Mouse (Mus musculus) G1E (cell line): ENCODE results near the gene Cep41.

ENCODE experiments used
- CTCF ChIP-seq: IDR thresholded peaks from 2 replicates; pipeline ENCODE4 v1.5.1; 2012; ENCODE audit warnings: low read depth, low read length, inconsistent platforms, mixed read lengths
- GATA1 ChIP-seq: IDR thresholded peaks from 2 replicates; pipeline ENCODE4 v1.6.1; 2012; ENCODE audit warnings: borderline replicate concordance, low read length, inconsistent platforms, mixed read lengths
- GATA2 ChIP-seq: IDR thresholded peaks from 2 replicates; pipeline ENCODE4 v1.6.1; 2012; ENCODE audit warnings: low read depth, low read length, inconsistent platforms, borderline replicate concordance
- POLR2AphosphoS5 ChIP-seq: IDR thresholded peaks from 2 replicates; pipeline ENCODE4 v1.6.1; 2012; ENCODE audit warnings: low read depth, low read length, inconsistent platforms; ENCODE audit not compliant: insufficient replicate concordance
- TAL1 ChIP-seq: conservative IDR thresholded peaks from 2 replicates; pipeline ENCODE4 v1.6.1; 2012; ENCODE audit warnings: low read depth, low read length, inconsistent platforms, mixed read lengths

DNA sequence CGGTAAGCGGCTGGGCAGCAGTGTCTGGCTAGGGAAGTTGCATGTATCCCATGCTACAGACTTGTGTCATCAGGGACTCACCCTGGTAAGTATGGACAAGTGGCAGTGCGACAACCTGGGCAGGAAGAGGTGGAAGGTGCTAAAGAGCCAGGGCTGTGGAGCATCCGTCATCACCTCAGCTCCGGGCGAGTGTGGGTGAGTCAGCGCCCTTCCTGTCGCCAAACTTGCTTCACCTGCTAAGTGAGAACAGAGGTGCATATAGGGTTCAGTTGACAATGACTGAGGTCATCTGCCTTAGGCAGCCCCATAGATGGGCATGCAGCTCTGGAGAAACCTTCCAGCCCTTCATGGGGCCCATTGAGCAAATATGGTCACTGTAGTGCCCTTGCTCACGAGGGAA lies 68.8 kb downstream of the Cep41 start:
- TF ChIP-seq CTCF (no peak), TAL1 (no peak), GATA1 (no peak), POLR2AphosphoS5 (no peak), GATA2 (no peak)
